Mouse (Mus musculus) spleen, postnatal 36 days (tissue): ENCODE results near the gene Tmem150a.

Source experiments
- DNase-seq, 2 experiments: peaks; one replicate each; pipeline ENCODE4 v3.0.0; 2022; ENCODE audit warnings: low spot score in 2 of 2, mixed read lengths in 1 of 2

Tmem150a gene

DNA sequence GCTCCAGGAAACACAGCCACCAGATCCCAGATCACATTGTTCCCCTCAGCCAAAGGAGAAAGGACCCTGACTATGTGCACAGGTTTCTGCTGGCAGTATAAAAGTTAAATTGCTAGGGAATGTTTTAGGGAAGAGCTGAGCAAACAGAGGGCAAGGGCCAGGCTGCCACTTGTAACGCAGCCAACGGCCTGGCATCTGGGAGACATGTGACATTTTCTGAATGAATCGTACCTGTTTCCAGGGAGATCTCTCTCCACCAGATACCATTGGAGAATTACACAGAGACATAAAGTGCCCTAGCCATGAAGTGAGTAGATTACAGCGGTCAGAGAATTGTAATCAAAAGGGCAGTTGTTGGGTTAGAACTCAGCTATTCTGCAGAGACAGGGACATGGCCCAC, 17.9 kb downstream of the Tmem150a start:
- no peak for DNase-seq

DNA sequence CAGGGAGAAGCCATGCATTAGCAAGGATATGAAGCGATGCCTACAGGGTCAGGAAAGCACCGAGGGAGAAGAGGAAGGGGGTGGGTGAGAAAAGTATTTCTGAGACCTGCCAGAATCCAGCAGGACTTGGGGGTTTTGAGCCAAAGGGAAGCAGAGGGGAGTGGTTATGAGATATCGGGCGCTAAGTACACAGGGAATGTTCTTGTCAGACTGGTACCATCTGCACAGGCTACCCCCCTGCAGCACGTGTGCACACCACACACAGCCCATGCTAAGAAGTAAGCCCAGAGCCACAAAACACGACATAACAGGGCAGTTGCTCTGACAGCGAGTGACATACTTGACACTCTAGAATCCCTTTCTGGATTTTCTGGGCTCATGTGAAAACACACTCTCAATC, 19.0 kb downstream of the Tmem150a start:
- no peak for DNase-seq

GRCm38 (mm10) chr6:72374820-72375563, 19.7 kb downstream of the Tmem150a start:
- DNase-seq, result peak; percentile 40 to 52

- no peak for DNase-seq
Observed at GRCm38 (mm10) chr6:72378510-72379234, 23.4 kb downstream of the Tmem150a start.

GRCm38 (mm10) chr6:72379377-72380130, 24.3 kb downstream of the Tmem150a start:
- DNase-seq, result no peak

DNA sequence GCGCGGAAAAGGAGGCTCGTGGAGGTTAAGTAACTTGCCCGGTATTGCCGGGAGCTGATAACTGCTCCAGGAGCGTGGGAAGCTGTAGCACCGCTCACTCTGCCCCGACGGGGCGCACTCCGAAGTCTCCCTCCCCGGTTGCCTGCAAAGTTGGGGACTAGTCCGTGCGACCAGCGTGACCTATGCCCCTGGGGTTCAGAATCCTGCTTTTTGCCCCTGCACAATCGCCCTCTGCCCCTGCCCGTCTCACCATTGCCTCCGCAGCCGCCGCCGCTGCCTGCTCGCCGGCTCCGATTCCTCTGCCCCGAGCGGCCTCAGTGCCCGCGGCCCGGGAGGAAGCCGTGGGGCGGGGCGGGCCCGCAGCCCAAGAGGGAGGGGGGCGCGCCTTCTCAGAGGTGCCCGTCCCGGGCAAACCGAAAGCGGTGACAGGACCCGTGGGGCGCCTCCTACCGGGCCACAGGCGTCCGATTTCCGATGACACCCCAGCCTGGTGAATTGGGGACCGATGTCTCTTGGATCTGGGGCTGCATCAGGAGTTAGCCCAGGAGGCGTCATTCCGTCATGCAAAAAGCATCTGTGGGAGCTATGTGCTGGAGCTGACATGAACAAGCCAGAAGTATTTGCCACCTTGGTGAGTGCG, 25.0 kb downstream of the Tmem150a start, which contains the start of gene Vamp5:
Gene Vamp5, minus strand, starts transcription at position 338 of the 640 bp plus-strand sequence.
- peak; percentile 92 to 93 for DNase-seq

- DNase-seq, result no peak
Observed at GRCm38 (mm10) chr6:72382494-72382893, 27.2 kb downstream of the Tmem150a start.

DNA sequence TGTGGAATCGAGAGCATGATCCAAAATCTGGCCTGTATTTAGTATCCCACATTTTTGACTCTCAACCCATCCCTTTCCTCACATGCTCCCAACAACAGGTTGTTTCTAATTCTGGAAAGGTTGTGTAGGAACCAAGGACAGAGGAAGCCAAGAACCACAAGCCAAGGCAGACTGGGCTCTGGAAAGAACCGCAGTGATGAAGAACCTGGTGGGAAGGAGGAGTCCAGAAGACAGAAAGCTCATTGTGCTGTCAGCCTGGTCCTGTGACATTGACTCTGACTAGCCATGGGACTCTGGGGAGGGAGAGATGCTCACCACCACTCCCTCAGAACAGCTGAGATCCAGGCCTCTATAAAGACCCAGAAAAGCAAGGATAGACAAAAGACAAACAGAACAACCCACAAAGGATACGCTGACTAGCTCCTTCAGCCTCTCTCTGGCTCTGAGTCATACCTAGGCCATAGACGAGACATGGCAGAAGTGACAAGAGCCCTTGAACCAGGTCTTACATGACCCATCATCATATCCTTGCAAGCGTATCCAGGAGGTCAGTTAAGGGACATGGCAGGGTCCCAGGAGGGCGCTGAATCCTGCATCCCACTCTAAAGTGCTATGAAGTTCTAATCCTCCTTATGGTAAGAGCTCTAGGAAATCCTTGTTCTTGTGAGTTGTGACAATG, 28.0 kb downstream of the Tmem150a start:
- no peak for DNase-seq

GRCm38 (mm10) chr6:72383952-72384351, 28.7 kb downstream of the Tmem150a start:
- DNase-seq, result peak in 1 of 2 experiments; percentile 44

GRCm38 (mm10) chr6:72385258-72385657, 30.0 kb downstream of the Tmem150a start:
- no peak for DNase-seq

- no peak for DNase-seq
Observed at GRCm38 (mm10) chr6:72386561-72386960, 31.3 kb downstream of the Tmem150a start.

DNA sequence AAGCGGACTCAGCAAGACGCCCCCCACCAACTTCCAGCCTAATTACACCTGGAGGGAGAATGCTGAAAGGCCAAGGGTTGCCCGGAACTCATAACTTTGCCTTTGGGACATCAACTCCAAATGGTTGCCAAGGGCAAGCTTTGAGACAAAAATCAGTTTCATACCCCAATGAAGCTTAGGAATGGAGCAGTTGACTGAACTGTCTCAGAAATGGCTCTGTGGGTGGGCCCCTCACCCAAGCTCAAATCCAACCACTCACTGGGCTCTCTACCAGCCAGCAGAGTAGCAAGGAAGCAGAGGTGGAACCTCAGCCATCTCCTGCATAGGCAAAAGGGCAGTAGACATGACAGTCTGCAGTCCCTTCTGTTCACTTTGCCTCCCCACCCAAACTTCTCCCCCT, 32.6 kb downstream of the Tmem150a start:
- DNase-seq, result no peak

DNA sequence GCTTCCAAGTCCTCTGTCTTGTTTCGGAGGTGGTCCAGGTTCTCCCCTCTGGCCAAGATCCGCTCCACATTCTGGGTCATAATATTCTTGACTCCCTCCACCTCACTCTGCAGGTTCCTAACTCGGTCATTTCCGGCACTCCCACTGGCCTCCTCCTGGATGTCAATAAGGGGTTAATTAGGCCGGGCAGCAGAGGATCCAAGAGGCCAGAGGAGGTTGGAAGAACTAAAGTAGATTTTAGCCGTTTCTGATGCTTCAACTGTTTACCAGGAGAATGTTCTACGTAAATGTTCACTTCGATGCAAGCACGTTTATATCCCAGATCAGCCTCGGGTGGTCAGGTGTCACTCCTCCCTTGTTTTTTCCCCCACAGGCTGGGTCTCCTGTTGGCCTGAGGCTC, 33.0 kb downstream of the Tmem150a start:
- no peak for DNase-seq

GRCm38 (mm10) chr6:72388791-72389329, 33.6 kb downstream of the Tmem150a start:
- no peak for DNase-seq

DNA sequence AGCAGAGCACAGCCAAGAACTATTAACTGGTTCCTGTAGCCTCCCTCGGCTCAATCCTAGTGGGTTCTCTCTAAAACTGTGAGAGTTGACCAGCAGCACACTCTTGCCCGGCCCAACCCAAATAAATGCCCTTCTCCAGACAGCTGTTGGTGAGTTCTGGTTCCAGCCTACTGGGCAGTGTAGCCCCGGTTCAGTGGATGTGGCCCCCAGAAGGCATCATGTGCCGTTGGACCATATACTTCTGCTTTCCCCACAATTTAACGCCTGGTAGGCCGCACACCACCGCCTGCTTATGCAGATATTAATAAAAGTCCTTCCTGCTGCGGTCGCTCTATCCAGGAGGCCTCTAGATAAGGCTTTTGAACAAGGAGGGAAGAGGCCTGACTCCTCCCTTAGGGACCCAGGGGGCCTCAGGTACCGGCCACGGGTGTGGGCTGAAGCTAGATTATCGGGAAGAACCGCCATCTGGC, 34.3 kb downstream of the Tmem150a start:
- DNase-seq, result peak; percentile 76 to 82

- DNase-seq, result peak; percentile 76
Observed at GRCm38 (mm10) chr6:72389941-72390771, 34.9 kb downstream of the Tmem150a start, which contains the start of gene Vamp8. Gene Vamp8, minus strand, starts transcription at chr6:72390703.

DNA sequence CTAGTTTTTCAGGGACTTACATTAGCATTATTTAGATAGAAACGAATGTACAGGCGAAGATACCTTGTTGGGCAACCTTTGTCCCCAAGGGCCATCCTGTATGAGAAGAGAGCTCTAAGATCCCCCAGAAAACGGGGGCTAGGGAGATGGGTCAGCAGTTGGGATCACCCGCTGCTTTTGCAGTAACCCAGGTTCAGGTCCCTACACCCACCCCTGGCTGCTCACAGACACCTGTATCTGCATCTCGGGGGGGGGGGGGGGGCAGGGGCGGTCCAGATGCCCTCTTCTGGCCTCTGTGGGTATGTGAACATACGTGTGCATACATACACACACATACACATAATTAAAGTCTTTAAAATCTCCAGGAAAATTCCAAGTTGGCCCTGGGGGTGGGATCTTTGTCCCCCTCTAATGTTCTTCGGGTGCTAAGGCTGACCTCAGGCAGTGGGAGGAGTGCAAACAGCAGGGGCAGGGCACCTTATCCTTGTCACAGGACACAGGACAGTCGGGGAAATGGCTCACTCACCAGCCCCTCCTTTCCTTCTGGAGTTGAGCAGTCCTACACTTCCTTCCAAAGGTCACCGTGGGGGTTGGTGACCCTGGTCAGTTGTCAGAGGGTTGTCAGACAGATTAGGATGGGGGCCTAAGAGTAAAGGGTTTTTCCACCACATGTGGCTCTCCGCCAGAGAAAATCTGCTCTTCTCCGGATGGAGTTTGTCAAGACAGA, 35.7 kb downstream of the Tmem150a start:
- peak; percentile 52 to 62 for DNase-seq

DNA sequence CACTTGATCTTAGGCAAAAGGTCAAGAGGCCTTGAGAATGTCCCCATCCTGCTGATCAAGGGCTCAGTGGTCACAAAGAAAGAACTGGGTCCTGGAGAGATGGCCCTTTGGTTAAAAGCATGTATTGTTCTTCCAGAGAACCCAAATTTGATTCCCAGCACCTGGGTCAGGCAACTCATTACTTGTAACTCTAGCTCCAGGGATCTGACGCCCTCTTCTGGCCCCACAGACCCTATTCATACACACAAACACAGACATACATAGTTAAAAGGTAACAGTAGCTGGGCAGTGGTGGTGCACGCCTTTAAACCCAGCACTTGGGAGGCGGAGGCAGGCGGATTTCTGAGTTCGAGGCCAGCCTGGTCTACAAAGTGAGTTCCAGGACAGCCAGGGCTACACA, 37.1 kb downstream of the Tmem150a start:
- no peak for DNase-seq

GRCm38 (mm10) chr6:72396837-72397251, 41.6 kb downstream of the Tmem150a start:
- DNase-seq, result no peak
